ENCODE assay signal across 20 mouse cellular contexts in genomic region chr16:55789291-55789690, GRCm38 (mm10). TPM values are rescaled to one million over a fixed set of nuclear protein-coding genes. Genes with fewer than 3 reads are reported as not detected.
A peak's percentile ranks its signal among the peaks of the same experiment; 100 is the strongest.
DNase-seq lines count a peak whose midpoint lies in the region; ATAC-seq and TF ChIP-seq lines count a peak whose summit lies in the region.
"Had no signal": no experiment of that assay in that cellular context is flagged by ENCODE, and none has a peak within 500 bp of the region (broad histone marks: within the 10 kb centered on the region; RNA-seq: fewer than 3 reads in every experiment).

No protein-coding gene starts in this region.

- no peak overlapping the region for H3K4me2 ChIP-seq in kidney, postnatal 0 days (ENCODE audit: low read length)
- H3K4me2 ChIP-seq in hindbrain, embryonic 12.5 days (replicated peaks), result no peak overlapping the region
- H3K4me2 ChIP-seq: embryonic facial prominence, embryonic 15.5 days; hindbrain, embryonic 13.5 days; limb, embryonic 13.5 days; neural tube, embryonic 13.5 days had no signal

- DNase-seq in testis, postnatal 14 days (ENCODE audit: low spot score), result peak; percentile 12
- no peak for DNase-seq in testis, postnatal 10 days (ENCODE audit: low spot score)
- DNase-seq in gonadal fat pad, adult 2 months (ENCODE audit: low read depth), result peak; percentile 26
- peak; percentile 40 for DNase-seq in kidney, postnatal 0 days (ENCODE audit: low spot score)
- no peak for DNase-seq in midbrain, embryonic 10.5 days (ENCODE audit: low spot score)
- DNase-seq in cerebellum, adult 11 months, result no peak
- DNase-seq: cerebellum, adult 11-12 months; forebrain, postnatal 0 days; gastrocnemius, postnatal 36 days; liver, postnatal 0 days; lung, postnatal 36 days; midbrain, embryonic 14.5 days; retina, postnatal 1 day had no signal

- 0% methylated on average over 1 of the region's 1 CpGs for WGBS in kidney, postnatal 0 days
- WGBS in hindbrain, embryonic 12.5 days, result 81% methylated on average over 1 of the region's 1 CpGs
- WGBS in midbrain, embryonic 10.5 days, result 50% methylated on average over 1 of the region's 1 CpGs

- no peak overlapping the region for H3K9ac ChIP-seq in kidney, postnatal 0 days (ENCODE audit: low read depth, low read length)
- H3K9ac ChIP-seq in hindbrain, embryonic 12.5 days, result no peak overlapping the region
- H3K9ac ChIP-seq: embryonic facial prominence, embryonic 15.5 days; forebrain, postnatal 0 days; hindbrain, embryonic 13.5 days; limb, embryonic 13.5 days; liver, postnatal 0 days; neural tube, embryonic 13.5 days had no signal

- no peak overlapping the region for H3K27ac ChIP-seq in kidney, postnatal 0 days
- H3K27ac ChIP-seq in hindbrain, embryonic 12.5 days, result no peak overlapping the region
- H3K27ac ChIP-seq in midbrain, embryonic 10.5 days (replicated peaks), result no peak overlapping the region
- H3K27ac ChIP-seq: embryonic facial prominence, embryonic 15.5 days; hindbrain, embryonic 13.5 days; left cerebral cortex, adult 2 months; limb, embryonic 13.5 days; neural tube, embryonic 13.5 days had no signal

- H3K27me3 ChIP-seq in kidney, postnatal 0 days (ENCODE audit: insufficient read depth, low read length), result no peaks in the 10 kb centered on the region
- H3K27me3 ChIP-seq in hindbrain, embryonic 12.5 days, result no peaks in the 10 kb centered on the region
- H3K27me3 ChIP-seq in midbrain, embryonic 10.5 days (ENCODE audit: low read depth, poor library complexity, severe bottlenecking), result no peaks in the 10 kb centered on the region
- H3K27me3 ChIP-seq: CH12.LX; embryonic facial prominence, embryonic 15.5 days; hindbrain, embryonic 13.5 days; limb, embryonic 13.5 days; neural tube, embryonic 13.5 days had no signal

- no peaks in the 10 kb centered on the region for H3K4me1 ChIP-seq in kidney, postnatal 0 days (replicated peaks; ENCODE audit: insufficient read depth, low read length)
- no peaks in the 10 kb centered on the region for H3K4me1 ChIP-seq in hindbrain, embryonic 12.5 days
- no peaks in the 10 kb centered on the region for H3K4me1 ChIP-seq in midbrain, embryonic 10.5 days
- H3K4me1 ChIP-seq: embryonic facial prominence, embryonic 15.5 days; hindbrain, embryonic 13.5 days; limb, embryonic 13.5 days; neural tube, embryonic 13.5 days had no signal

- no peak overlapping the region for H3K4me3 ChIP-seq in kidney, postnatal 0 days (replicated peaks; ENCODE audit: low read depth, low read length)
- no peak overlapping the region for H3K4me3 ChIP-seq in hindbrain, embryonic 12.5 days
- no peak overlapping the region for H3K4me3 ChIP-seq in midbrain, embryonic 10.5 days
- H3K4me3 ChIP-seq: embryonic facial prominence, embryonic 15.5 days; hindbrain, embryonic 13.5 days; left cerebral cortex, adult 2 months; limb, embryonic 13.5 days; neural tube, embryonic 13.5 days had no signal

- H3K36me3 ChIP-seq in kidney, postnatal 0 days (ENCODE audit: insufficient read depth, low read length), result no peaks in the 10 kb centered on the region
- H3K36me3 ChIP-seq in hindbrain, embryonic 12.5 days, result no peaks in the 10 kb centered on the region
- no peaks in the 10 kb centered on the region for H3K36me3 ChIP-seq in midbrain, embryonic 10.5 days
- H3K36me3 ChIP-seq: embryonic facial prominence, embryonic 15.5 days; hindbrain, embryonic 13.5 days; limb, embryonic 13.5 days; neural tube, embryonic 13.5 days had no signal

- H3K9me3 ChIP-seq in kidney, postnatal 0 days (replicated peaks; ENCODE audit: low read length), result no peaks in the 10 kb centered on the region
- no peaks in the 10 kb centered on the region for H3K9me3 ChIP-seq in hindbrain, embryonic 12.5 days (replicated peaks)
- H3K9me3 ChIP-seq in midbrain, embryonic 10.5 days (replicated peaks), result no peaks in the 10 kb centered on the region
- H3K9me3 ChIP-seq: embryonic facial prominence, embryonic 15.5 days; hindbrain, embryonic 13.5 days; limb, embryonic 13.5 days; neural tube, embryonic 13.5 days had no signal

- ATAC-seq in kidney, postnatal 0 days (replicated peaks; ENCODE audit: low FRiP score, low read depth), result peak; percentile 79
- ATAC-seq in hindbrain, embryonic 12.5 days (ENCODE audit: low FRiP score), result no peak
- ATAC-seq: forebrain, postnatal 0 days; liver, postnatal 0 days had no signal

- TF ChIP-seq CTCF in kidney, postnatal 0 days (IDR thresholded peaks at IDR 0.05; ENCODE audit: low read depth), result no peak

RNA-seq across cellular contexts. Expression of gene Nfkbiz, which starts 49.4 kb away (rescaled TPM):
- polyA plus RNA-seq in gonadal fat pad, adult 2 months (2012; rRNA removed), result 7.6 and 7.7 TPM in 2 replicates
- 4.9 and 5.8 TPM in 2 replicates for polyA plus RNA-seq in kidney, postnatal 0 days (2015; fragmentation: Nextera tagmentation; extraction: Ambion mirVana)
- 1.4 and 1.8 TPM in 2 replicates for polyA plus RNA-seq in hindbrain, embryonic 12.5 days (2016; fragmentation: Nextera tagmentation; extraction: Ambion mirVana)
- 1.1 and 1.2 TPM in 2 replicates for polyA plus RNA-seq in midbrain, embryonic 10.5 days (2016; fragmentation: Nextera tagmentation; extraction: Ambion mirVana)

Comparison
In these comparisons a context has a peak if more than half of its experiments do, and no peak if none do; other contexts are left out.
1. DNase-seq: peak in testis, postnatal 14 days (single experiment), gonadal fat pad, adult 2 months (single experiment) and kidney, postnatal 0 days (single experiment); none in testis, postnatal 10 days (single experiment), midbrain, embryonic 10.5 days (single experiment) and cerebellum, adult 11 months (single experiment).